Mouse (Mus musculus) liver, adult 2 months (tissue): ENCODE results near the gene Pla2g4e.

Source experiments
- CTCF ChIP-seq: fragments of 200-500 bp; IDR thresholded peaks from 2 replicates; pipeline ENCODE4 v1.5.1; 2011; ENCODE audit warnings: low read depth, low read length, control low read depth
- POLR2A ChIP-seq: fragments of 200-500 bp; IDR thresholded peaks from 2 replicates; pipeline ENCODE4 v1.6.1; 2011; ENCODE audit warnings: low read length, control low read depth; ENCODE audit not compliant: insufficient read depth; ENCODE audit errors: extremely low read depth

DNA sequence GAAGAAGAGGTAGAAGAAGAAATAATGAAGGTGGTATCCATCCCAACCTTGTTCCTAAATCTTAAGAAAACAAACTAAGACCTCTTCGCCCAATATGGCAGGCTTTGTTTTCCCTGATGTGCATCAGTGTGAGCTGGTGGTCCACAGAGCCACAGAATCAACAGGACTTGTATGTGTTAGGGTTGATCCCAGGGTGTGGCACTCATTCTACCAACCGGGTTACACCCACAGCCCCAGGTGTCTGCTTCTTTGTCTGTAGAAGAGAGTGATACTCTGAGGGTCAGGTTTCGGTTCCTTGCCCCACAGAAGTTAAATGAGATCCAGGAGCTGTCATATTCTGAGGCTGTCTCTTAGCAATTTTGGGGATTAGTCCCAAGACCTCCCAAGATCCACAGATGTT is 16.2 kb upstream of the Pla2g4e start:
- no peak for TF ChIP-seq POLR2A
- no peak for TF ChIP-seq CTCF
